Mouse (Mus musculus) left cerebral cortex, postnatal 4 days (tissue): Measurements from ENCODE around the gene Ace3. TPM values are rescaled to one million over a fixed set of nuclear protein-coding genes. Genes with fewer than 3 reads are reported as not detected.
"Not testable (repeated sequence)": the region's sequence is repeated elsewhere in the genome, so short reads cannot be mapped to it uniquely, and the experiment has no call there.

Experiments used
- DNase-seq: peaks from one replicate; pipeline ENCODE4 v3.0.0-alpha.2; 2022
- intact Hi-C: fragments of 180-260 bp; cut with DNase I; formaldehyde crosslinking; loops from one replicate; pipeline ENCODE4 v1.15.1; 2025
- total RNA-seq, 2 experiments: library from RNA; stranded (reverse); gene quantifications; 2 replicates each; pipeline ENCODE4 v1.2.3; 2021

Gene Ace3
- total RNA-seq, 2 experiments from 2014 or later: not detected

DNA sequence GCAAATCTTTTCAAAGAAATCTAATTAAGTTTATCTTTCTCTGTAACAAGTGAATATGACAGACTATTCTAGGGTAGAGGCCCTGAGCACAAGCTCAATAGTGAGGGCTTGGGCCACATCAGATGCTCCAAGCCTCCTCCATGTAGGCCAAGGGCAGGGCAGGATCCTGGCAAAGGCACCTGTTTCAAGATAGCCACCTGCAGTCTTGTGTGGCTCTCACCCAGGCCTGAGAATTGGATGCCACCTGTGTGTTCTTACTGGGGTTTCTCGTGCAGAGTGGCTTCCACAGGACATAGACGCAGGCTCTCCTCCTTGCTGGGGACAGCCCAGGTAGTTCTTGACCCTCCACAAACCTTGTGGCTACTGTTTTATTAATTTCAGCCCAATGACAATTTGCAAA lies 16.2 kb upstream of the Ace3 start:
- no peak for DNase-seq
- intact Hi-C loops: no loop called here

DNA sequence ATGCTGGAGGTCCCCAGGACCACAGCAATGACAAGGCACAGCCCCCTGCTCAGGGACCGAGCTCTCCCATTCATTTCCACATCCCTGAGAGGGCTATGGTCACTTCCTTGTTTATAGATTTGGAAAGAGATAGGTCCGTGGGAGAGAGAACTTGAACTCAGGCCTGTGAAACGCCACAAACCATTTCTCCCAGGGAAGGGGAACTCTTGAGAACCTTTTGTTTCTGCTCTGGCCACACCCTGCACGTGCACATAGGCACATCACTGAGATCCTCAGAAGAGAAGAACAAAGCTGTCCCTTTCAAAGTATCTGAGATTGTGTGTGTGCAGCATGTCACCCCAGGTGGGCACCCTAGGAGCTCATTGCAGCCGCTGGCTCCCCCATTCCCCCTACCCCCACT lies 15.8 kb upstream of the Ace3 start:
- intact Hi-C loops: no loop called here
- no peak for DNase-seq

DNA sequence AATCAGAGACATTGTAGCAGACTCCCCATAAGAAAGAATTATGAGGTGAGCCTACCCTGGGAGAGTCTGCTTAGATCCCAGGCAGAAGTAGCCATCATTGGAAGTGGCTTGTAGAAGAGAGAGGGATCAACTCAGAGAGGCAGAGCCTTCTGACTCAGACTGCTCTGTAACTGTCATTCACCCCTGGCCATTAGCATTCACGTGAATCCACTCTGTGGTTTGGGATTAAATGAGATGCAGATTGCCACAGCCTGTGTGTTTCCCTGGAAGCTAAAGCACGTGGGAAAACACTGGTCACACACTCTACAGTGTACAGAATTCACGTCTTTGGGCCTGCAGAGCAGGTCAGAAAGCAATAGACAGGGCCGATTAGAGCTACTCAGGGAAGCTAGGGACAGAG lies 10.0 kb upstream of the Ace3 start:
- DNase-seq: no peak
- intact Hi-C loops: no loop called here

DNA sequence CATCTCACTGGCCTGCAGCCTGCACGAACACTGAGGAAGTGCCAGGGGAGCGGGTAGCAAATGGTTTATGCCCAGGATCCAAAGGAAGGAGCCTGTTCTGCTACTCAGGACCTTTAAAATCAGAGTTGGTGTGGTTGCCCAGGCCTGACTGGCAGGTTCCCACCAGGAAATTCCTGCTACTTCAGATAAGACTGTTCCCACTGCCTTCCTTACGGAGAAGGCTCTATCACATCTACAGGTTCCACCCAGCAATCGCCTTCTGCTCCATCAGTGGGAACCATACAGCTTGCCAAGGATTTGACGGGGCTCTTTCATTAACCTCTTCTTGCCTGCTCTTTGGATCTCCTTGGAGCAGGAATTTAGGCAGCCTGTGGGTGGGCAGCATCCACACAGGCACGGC lies 7.0 kb upstream of the Ace3 start:
- DNase-seq: no peak
- intact Hi-C loops: no loop called here

DNA sequence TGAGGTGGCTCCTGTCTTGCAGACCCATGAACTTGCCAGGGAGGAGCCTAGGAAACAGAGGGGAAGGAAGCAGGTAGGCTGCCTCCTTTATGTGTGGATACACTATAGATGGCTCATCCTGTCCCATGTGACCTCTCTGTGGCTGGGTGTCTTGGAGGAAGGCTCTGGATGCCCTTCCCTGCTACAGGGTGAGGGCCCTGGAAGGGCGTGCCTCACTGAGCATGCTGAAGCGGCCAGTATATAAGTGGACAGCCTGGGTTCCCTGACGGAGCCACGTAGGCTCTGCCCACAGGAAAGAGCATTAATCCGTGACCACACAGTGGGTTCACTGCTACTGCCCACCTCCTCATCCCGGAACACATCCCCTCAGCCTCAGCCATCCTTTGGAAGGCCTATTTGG lies 5.0 kb upstream of the Ace3 start:
- intact Hi-C loops: no loop called here
- no peak for DNase-seq

DNA sequence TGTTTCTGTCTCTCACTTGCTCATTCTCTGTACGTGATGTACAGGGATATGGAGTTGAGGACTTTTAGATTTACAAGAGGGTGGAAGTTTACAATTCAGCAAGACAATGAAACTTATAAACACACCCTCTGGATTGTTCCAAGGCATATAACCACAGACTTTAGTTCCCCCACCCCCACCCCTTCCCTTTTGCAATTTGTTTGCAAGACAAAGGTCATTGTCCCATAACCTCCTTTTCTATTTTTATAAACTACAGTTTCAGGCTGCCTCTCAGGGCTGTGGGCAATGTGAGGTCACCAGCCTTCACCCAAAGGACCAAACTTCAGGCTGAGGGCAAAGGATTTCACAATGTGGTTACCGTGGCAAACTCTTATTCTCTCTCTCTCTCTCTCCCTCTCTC lies 4.2 kb upstream of the Ace3 start:
- DNase-seq: no peak
- intact Hi-C loops: no loop called here

DNA sequence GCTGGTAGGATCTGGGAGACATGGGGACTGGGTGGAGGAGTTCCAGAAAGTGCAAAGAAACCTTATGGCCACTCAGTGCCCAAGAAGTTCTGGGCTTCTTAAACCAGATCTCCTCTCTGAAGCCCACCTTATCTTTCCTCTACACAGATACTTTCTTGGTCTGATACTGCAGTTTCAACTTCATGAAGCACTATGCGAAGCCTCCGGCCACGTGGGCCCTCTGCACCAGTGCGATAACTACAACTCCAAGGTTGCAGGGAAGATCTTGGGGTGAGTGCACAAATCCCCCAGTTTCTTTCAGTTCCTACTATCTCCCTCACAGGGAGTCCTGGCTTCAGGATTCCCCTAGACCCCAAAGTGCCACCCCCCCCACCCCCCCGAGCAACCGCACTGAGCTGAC lies 5.6 kb downstream of the Ace3 start:
- no peak for DNase-seq
- intact Hi-C loops: no loop called here

DNA sequence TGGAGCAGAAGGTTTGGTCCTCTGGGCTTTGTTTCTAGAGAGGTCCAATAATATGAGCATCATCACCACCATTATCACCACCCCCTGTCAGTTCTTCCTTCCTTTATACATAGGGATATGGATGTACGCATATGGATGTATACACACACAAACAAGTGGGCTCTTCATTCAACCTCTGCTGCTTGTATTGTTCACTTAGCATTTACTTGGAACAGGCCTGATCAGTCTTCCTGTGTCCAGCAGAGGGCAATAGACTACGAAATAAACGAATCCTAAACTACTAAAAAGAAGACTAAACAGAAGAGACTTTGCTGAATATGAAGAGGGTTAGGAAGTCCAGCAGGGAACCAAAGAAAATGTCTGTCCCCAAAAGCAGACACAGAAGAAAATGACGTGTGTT lies 7.2 kb downstream of the Ace3 start:
- intact Hi-C loops: no loop called here
- no peak for DNase-seq

DNA sequence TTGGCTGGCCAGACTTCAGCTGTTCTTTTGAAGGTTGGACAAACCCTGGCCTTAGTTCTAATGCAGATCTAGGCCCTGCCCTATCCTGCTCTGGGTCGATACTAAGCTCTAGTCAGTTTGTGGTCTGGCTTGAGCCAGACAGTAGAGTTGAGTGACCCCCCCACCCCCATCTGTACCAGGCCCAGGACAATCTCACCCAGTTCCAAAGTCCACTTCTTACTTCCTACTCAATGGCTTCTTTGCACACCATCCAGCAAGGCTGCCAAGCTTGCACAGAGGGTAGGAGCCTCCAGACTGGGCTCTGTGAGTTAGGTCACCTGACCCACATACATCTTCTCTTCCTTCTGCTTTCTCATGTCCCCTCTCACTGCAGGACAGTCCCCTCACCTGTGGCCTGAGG lies 10.1 kb downstream of the Ace3 start:
- no peak for DNase-seq
- intact Hi-C loops: no loop called here

DNA sequence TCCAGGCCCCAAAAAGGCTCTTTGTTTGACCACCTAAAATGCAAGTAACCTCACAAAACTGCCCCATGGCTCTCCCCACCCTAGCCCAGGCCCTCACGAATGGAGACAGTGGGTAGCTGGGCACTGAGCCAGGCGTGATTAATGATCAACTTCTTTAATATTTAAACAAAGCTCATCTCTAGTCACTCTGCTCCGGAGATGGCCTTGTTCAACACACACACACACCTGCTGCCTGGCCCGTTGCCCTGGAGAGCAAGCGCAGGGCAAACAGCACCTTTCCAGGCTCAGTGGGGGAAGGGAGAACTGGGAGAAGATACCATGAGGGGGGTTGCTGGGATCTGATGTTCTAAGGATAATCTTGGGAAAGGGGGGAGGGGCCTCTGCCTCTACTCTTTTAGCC lies 11.5 kb downstream of the Ace3 start:
- DNase-seq: no peak
- intact Hi-C loops: no loop called here

DNA sequence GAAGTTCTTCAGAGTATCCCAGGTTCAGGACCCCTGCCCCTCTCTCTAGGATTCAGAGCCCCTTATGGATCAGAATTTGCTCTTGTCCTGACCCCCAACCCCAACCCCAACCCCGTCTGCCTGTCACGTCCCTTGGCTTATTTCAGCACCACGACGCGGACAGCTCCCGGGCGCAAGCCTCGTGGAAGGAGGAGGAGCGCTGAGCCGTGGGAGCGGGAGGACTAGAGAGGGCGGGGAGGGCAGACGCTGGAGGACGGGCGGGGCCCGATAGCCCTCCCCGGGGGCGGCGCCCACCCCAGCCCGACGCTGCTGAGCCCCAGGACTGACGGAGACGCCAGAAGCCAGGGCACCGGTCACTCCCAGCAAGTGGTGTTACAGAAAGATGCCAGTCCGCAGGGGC lies 13.3 kb downstream of the Ace3 start, which contains the start of gene Kcnh6:
TSS of gene Kcnh6 (plus strand) at position 304 of the 400 bp plus-strand sequence.
- intact Hi-C loops: no loop called here
- peak; percentile 46 for DNase-seq

DNA sequence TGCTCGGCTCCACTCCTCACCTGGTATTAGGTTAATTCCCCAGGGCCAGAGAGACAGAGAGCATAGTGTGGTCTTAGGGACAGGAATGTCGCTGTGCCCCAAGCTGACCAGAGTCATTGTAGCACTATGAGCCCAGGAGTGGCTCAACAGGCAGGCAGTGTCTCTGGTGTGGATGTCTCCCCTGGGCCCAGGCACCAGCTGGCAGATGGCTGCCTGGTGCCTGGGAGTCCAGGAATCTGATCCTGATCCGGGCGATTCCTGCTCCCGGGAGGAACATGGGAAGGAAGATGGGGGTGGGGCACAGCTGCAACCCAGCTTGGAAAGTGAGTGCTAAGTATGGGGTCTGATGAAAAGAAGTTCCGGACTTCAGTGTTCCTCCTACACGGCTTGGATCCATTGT lies 18.2 kb downstream of the Ace3 start:
- intact Hi-C loops: no loop called here
- DNase-seq: no peak

DNA sequence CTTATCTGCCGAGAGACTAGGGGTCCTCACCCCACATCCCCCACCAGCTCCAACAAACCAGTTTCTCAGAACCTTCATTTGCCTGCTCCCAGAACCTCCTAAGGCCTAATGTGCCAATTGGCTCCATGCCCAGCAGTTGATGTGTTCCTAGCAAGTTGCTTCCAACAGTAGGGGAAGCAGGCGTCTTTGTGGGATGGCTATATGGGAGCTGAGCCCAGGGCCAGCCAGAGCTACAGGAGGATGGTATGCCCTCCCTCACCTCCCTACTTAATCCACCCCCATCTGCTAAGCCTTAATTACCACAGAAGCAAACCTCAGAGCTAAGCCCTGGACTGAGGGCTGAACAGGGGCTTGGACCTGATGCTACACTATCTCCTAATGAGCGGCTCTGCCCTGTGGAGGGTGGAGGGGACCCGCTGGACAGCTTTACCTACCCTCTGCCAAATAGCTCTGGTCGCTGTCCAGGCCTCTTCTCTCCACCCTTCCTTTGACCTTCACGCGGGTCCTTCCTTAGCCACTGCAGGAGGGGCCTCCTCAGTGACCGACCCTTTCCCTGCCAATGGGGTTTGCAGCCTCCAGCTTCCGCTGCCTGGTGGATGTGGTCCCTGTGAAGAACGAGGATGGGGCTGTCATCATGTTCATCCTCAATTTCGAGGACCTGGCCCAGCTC lies 19.2 kb downstream of the Ace3 start:
- intact Hi-C loops: no loop called here

DNA sequence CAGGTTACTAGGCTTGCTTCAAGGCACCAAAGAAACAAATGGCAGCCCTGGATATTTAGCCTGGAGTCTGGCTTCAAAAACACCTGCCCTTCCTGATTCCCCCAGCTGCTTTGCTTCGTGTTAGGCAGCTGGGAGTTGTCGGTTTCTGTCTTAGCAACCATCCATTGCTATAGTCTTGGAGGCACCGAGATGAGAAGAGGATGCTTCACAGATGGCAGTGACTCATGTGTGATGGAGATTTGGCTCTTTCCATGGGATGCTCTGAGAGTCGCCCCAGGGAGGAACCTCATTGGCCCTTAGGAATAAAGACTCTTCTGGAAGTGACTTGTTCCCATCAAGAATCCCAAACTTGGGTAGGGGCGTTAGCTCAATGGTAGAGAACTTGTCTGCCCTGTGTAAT lies 22.0 kb downstream of the Ace3 start:
- intact Hi-C loops: no loop called here

More for the DNA sequence above, 19.2 kb downstream of the Ace3 start:
- peak; percentile 90 for DNase-seq

DNA sequence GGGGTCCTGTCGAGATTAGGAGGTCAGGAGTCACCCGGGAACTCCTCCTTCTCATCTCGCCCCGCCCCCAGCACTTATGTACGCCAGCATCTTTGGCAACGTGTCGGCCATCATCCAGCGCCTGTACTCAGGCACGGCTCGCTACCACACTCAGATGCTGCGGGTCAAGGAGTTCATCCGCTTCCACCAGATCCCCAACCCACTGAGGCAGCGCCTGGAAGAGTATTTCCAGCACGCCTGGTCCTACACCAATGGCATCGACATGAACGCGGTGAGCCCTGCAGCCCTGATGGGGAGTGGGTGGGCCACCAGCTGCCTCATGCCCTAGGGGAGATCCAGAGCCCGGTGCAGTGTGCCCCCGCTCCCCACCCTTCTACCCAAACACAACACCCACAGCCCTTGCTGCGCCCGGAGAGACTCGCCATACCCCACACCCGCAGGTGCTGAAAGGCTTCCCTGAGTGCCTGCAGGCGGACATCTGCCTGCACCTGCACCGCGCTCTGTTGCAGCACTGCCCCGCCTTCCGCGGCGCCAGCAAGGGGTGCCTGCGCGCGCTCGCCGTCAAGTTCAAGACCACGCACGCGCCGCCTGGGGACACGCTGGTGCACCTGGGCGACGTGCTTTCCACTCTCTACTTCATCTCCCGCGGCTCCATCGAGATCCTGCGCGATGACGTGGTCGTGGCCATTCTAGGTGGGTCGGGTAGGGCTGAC lies 25.7 kb downstream of the Ace3 start:
- intact Hi-C loops: no loop called here
- peak; percentile 33 for DNase-seq

More for the DNA sequence above, 22.0 kb downstream of the Ace3 start:
- DNase-seq: no peak

DNA sequence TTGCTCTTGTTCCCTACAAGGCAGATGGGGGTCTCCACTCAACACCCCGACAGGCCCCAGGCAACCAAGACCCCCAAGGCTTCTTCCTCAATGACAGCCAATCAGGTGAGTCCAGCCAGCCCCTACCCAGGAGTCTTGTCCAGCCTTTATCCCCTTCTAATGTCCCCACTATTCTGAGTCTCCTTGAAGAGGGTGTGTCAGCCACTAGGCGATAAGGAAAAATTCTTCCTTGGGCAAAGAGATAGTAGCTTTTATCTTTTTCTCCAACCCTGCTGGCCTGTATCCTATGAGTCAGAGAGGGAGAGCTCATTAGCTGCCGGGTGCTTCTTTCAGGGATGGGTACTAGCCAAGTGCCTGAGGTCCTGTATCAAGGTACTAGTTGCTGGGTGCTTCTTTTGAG lies 31.3 kb downstream of the Ace3 start:
- intact Hi-C loops: no loop called here
- no peak for DNase-seq

DNA sequence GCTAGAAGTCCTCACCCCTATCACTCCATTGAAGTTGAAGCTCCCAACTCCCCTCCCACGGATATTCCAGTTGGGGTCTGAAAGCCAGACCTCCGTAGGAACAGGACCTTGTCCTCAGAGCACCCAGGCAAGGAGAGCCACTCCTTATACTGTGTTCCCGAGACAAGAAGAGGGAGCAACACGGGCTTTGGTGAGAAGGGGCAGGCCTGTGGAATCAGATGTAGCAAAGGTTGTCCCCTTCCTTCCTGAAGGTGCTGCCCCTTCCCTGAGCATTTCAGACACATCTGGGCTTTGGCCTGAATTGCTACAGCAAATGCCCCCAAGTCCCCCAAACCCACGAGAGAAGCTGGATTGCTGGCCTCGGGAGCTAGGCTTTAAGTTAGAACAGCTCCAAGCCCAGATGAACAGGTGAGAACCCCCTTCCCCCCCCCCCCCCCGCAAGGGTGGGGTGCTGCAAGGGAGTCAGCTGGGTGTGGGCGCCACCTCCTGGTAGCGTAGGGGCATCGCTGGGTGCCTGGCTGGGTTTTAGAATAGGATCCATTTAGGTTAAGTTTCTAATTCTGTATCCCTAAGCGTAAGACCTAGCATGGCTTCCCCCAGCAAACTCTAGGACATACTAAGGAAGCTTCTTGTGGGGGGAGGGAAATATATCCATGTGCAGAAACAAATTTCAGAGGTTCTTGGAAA lies 32.1 kb downstream of the Ace3 start:
- peak; percentile 62 for DNase-seq
- intact Hi-C loops: no loop called here

DNA sequence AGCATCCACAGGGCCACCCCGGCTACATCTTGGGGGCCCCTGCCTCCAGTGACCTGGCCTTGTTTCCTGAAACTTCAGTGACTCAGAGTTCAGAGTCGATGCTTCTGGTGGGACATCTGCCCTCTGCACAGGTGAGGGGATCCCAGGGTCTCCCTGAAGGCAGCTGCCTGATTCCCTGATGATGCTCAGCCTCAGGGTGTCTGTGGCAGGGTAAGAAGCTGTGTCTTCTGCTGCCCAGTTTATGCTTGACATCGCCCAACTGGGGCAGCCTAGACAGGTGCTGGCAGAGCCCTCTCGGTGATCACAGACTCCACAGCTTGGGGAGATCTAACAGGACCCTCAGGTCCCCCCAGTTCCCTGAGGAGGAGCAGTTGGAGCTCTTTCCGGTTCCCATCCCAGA lies 33.1 kb downstream of the Ace3 start:
- intact Hi-C loops: no loop called here

DNA sequence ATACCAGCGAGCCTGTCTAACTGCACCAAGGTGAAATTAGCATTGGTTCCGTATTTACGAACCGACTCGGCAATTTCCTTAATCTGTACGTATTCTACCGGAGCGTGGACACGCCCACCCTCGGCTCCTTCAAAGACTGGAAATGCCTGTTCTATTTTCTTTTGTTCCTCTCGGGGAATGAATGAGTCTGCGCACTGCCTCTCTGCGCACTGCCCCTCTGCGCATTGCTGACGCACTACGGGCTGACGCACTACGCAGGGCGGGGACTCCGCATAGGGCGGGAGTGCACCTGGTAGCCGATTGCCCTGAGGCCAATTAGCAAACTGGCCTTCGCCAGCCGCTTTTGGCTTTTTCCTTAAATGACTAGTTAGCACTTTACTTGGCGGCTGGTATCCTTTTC lies 37.6 kb downstream of the Ace3 start:
- intact Hi-C loops: not testable (repeated sequence)

More for the DNA sequence above, 33.1 kb downstream of the Ace3 start:
- DNase-seq: no peak

DNA sequence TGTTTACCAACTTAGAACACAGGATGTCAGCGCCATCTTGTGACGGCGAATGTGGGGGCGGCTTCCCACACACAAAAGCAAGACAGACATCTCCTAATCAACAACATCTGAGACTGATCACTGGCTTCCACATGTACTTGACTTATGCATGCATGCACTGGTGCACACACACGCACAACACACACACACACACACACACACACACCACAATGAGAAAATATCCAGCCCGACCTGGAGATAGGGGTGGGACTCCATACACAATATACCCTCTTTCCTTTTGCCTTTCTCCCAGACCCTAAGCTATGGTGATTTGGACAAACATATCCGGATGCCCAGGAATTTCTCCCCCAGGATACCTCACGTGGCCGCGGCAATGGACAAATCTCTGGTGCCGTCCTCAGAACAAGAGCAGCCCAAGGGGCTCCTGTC lies 39.0 kb downstream of the Ace3 start:
- no peak for DNase-seq
- intact Hi-C loops: no loop called here

More for the DNA sequence above, 37.6 kb downstream of the Ace3 start:
- not testable (repeated sequence) for DNase-seq

DNA sequence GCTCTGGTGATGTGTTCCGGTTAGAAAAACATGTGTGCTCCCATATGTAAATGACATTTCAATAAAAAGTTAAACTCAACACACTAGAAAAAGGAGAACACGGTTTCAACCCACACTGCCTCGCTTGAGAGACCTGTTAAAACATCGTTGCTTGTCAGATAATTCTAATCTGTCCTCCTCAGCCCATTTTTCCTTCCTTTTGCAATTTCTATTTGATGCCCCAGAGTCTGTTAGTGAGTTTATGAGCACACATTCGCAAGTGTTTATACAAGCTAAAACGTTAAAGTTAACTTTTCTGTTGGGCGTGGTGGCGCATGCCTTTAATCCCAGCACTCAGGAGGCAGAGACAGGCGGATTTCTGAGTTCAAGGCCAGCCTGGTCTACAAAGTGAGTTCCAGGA lies 40.5 kb downstream of the Ace3 start:
- intact Hi-C loops: loop anchor here (5.0 kb wide), 1 partner anchor 108 kb away; no protein-coding TSS in a partner anchor
- DNase-seq: no peak
